Mouse (Mus musculus) layer of hippocampus, adult 18-20 months (tissue): ENCODE data around the gene Trappc10. TPM values are rescaled to one million over a fixed set of nuclear protein-coding genes. Genes with fewer than 3 reads are reported as not detected.
"Not testable (repeated sequence)": the region's sequence is repeated elsewhere in the genome, so short reads cannot be mapped to it uniquely, and the experiment has no call there.

Experiments
- DNase-seq, 2 experiments: peaks; one replicate each; pipeline ENCODE4 v3.0.0; 2022; ENCODE audit warnings: low spot score in 2 of 2
- total RNA-seq, 2 experiments: library from RNA; stranded (reverse); gene quantifications; 2 replicates each; pipeline ENCODE4 v1.2.3; 2021

Gene Trappc10
- total RNA-seq, 2 experiments from 2014 or later, result 81.2 to 86.4 TPM

DNA sequence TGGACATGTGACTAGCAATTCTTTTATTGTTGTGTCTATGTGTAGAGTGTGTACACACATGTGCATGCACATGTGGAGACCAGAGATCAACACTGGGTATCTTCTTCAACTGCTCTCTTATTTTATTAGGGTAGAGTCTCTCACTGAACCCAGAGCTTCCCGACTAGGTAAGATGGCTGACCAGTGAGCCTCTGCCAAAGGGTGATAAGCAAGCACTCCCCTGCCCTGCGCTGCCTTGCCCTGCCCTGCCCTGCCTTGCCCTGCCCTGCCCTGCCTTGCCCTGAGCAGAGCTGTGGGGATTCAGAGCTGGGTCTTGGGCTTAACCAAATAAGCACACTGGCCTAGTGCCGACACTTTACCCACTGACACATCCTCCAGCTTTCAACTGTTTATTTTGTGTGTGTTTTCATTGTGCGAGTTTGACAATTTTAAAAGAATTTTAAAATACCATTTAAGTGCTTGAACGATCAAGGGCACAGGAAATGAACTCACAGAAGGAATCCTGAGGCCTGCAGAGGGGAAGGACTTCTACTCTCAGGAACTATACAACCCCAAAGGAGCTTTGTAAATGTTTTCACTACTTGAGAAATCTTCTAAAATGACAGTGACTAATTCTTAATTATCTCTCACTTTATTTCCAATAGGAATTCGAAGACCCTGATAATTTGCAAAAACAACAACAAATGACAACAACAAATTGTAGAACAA, 27.9 kb downstream of the Trappc10 start:
- DNase-seq, result no peak

GRCm38 (mm10) chr10:78214371-78214770, 30.1 kb downstream of the Trappc10 start:
- DNase-seq, result no peak

DNA sequence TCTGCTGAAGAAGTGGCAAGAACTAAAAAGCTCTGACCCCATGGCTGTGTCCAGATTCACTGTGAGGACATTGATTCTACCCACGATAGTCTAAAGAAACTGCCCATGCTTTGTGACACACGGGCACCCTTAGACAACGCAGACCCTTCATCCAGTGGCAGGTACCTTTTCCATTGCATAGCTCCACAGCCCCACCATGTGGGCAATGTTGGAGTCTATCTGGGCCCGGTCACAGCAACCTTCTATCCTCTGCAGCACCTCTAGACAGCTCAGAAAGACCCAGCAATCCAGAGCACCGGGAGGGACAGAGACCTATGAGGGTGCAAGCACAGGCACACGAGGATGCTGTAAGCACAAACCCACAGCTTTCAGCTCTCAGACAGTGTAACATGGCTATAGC, 33.1 kb downstream of the Trappc10 start:
- no peak for DNase-seq

GRCm38 (mm10) chr10:78201182-78201581, 43.3 kb downstream of the Trappc10 start:
- DNase-seq, result no peak

DNA sequence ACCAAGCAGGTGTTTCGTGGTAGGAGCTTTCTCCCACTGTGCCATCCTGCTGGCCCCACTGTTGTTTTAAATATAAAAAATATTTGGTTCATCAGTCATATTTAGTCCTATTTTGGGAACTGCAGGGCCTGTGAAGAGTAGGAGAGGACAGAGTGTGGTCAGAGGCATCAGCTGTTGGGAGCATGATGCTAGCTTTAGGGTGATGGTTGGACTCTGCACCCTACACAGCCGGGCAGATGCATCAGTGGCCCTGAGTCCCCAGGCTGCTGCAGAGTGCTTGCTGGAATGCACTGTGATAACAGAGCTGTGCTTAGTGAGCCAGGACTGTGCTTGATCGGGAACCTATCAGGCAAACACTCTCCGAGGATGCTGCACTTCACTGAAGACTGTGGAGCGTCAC, 51.5 kb downstream of the Trappc10 start:
- no peak for DNase-seq

DNA sequence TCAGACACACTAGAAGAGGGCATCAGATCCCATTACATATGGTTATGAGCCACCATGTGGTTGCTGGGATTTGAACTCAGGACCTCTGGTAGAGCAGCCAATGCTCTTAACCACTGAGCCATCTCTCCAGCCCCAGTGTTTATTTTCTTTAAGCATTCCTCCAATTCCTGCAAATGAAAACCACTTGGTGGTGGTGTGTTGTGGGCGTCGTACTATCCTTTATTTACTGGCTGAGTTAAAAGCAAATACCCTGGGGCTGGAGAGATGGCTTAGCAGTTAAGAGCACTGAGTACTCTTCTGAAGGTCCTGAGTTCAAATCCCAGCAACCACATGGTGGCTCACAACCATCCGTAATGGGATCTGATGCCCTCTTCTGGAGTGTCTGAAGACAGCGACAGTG, 58.4 kb downstream of the Trappc10 start:
- DNase-seq, result not testable (repeated sequence)

DNA sequence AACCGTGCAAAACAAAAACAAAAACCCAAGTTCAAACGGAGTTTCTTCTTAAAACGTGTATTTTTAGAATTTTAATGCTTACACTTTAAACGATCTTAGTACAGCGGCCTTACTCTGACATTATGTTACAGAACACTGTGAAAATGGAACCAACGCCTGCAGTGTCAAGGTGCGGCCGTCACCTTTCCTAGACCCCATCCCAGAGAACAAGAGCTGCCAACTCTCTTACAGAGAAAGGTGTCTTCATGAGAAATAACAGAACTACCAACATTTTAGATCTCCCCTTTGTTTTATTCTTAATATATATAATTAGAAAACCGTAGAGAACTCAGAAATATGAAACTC, 59.1 kb downstream of the Trappc10 start:
- no peak for DNase-seq

DNA sequence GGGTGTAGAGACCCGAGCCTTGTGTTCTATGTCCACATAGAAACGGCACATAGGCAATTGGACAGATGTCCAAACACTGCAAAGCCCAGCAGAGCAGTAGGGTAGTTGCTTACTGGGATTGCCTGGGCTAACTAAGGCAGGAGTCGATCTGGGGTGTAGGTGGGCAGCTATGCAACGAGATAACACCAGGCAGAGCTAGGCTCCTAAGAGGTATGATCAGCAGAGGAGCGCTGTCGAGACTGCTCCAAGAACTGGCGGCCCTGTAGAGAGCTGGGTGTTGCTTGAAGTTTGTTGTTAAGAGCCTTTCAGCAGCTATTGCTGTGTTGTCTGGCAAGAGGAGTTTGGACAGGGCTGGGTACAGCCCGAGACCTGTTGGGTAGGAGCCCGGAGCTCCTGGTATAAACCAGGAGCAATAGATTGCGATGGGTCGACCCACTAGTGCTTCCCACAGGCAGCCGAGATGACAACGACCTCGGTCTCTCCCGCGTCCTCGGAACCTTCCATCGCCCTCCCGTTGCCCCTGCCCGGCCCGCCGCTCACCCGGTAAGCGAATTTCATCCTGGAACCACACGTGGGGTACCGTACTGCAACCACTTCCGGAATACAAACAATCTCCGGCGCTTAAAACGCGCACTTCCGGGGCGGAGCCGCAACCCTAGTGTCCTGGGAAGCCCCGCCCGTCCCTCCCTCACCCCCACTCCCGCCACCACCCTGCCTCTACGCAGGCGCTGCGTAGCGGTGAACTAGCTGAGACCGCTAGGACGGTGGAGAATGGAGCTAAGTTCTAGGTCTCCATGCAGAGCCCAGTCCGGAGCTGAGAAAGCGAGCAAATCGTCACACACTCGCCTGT, 59.7 kb downstream of the Trappc10 start, which contains the start of gene Pwp2:
Pwp2 (minus strand) TSS at position 619 of the 850 bp plus-strand sequence.
- peak; percentile 81 to 94 for DNase-seq

GRCm38 (mm10) chr10:78183577-78183976, 60.9 kb downstream of the Trappc10 start:
- no peak for DNase-seq

DNA sequence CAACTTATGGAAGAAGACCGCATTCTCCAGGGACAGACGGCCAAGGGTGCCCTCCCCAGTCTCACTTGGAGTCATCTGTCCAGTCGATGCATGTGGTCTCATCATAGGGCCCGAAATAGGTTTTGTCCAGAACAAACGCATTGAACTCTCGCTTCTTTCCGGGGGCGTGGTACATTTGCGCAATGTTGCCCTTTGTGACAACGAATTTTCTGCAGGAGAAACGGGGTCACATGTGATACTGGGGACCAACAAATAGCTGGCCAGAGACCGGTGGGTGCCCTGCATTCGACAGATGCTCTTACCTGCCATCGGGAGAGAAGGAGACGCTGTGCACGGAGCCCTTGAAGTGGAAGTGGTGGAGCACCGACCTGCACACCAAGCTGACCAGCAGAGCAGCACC, 62.1 kb downstream of the Trappc10 start:
- no peak for DNase-seq

DNA sequence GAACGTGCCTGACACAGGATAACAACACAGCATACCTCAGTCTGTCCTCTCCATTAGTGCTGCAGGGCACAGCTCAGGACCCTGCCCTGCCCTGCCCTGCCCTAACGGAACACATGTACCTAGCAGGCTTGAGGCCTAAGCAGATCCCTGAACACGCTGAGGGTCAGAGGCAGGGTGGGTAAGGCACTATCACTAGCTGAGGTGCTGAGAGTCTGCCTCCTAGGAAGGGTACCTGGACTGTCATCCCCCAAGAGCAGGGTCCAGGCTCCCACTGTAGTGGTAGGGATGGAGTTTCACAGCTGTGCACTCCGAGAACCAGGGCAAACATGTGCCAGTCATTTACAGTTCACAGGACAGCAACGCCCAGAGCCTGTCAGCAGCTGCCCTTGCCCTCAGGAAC, 70.0 kb downstream of the Trappc10 start:
- DNase-seq, result no peak

- DNase-seq, result no peak
Observed at GRCm38 (mm10) chr10:78171581-78171980, 72.9 kb downstream of the Trappc10 start.

GRCm38 (mm10) chr10:78171057-78171456, 73.4 kb downstream of the Trappc10 start:
- no peak for DNase-seq

DNA sequence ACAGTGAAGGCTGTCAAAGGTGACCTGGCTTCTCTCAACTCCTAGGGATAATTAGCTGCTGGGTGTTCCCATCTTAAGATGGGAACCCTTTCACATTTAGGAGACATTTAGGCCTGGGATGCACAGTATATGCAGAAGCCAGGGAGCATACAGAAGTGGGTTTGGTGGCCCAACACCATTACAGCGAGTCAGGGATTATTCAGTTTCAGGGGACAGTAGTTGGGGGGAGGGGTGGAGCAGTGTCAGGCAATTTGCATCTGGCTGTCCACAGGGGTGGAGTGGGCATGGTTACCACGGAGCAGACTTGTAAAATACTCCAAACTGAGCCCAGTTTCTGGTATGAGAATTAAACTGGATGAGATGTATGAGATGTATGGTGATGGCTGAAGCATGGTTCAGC, 74.0 kb downstream of the Trappc10 start:
- DNase-seq, result no peak

- DNase-seq, result peak; percentile 98 to 99
Observed at GRCm38 (mm10) chr10:78169281-78170042, 75.0 kb downstream of the Trappc10 start, which contains the start of gene D10Jhu81e. Gene D10Jhu81e, minus strand, starts transcription at chr10:78169782.

GRCm38 (mm10) chr10:78168792-78169191, 75.6 kb downstream of the Trappc10 start:
- DNase-seq, result no peak

- DNase-seq, result no peak
Observed at GRCm38 (mm10) chr10:78167775-78168174, 76.7 kb downstream of the Trappc10 start.

DNA sequence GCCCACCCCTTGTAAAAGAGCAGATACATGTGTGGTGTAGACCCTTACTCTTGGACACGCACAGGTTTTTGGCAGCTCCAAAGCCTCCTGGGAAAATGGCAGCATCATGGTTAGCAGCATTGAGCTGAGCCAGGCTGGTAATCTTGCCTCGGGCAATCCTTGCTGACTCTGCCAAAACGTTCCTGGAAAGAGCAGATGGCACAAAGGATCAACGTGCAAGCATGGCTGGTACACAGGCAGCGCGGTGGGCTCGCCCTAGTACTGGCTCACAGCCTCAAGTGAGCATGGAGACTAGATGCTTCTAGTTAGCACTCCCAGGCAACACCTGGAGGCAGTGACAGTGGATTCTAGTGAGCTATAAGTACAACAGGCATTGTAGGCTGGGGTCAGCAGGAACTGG, 77.1 kb downstream of the Trappc10 start:
- peak in 1 of 2 experiments; percentile 64 for DNase-seq

DNA sequence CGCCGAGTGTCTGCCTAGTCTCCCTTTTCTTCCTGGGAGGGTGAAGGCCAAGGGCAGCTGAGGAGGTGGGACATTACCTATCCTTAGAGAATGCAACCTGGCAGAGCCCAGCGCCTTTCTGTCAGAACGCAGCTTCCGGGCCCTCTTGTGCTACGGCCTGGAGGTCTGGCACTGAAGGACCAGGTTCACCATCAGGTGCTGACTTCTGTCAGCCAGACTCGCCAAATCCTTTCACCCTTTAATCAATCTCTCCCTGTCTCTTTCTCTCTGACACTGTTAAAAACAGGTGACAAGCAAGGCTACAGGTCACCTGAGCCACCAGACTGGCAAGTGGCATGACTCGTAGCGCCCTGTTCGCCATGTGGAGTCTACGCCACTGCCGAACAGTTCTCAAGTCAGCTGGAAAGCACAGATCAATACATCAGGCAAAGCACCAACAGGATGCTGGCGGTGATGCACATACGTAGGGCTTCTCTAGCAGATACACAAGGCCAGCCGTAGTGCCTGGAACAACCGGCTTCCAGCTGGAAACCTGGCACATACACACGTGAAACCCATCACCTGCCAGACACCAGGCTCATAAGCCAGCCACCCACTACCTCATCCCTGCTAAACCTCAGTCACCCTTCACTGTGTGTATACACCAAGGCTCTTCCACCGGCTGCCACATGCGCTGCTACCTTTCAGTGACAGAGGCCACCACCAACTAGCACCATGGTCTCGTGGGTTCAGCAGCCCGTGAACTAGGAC, 79.0 kb downstream of the Trappc10 start:
- DNase-seq, result no peak

DNA sequence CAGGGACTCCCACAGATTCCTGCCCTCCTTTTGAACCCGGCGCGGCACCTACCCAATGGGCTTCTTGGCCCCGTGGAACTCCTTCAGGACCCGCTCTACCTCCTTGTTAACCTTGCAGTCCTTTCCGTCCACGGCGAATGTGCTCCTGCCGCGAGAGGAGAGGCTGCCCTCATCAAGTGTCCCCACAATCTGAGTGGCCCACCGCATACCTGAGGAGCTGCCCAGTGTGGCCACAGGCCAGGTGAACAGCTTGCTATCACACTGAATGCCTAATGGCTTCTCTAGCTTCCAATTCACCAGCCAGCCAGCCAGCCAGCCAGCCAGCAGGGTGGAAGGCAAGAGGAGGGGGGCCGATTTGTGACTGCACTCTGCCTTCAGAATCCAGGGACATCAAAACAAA, 79.7 kb downstream of the Trappc10 start:
- DNase-seq, result no peak

- DNase-seq, result peak; percentile 52 to 75
Observed at GRCm38 (mm10) chr10:78163923-78164322, 80.5 kb downstream of the Trappc10 start.
